Mouse (Mus musculus) urinary bladder, postnatal 36 days (tissue): ENCODE data around the gene Dnaaf2.
"Not testable (repeated sequence)": the region's sequence is repeated elsewhere in the genome, so short reads cannot be mapped to it uniquely, and the experiment has no call there.

ENCODE experiments used
- DNase-seq, 2 experiments: peaks; one replicate each; pipeline ENCODE4 v3.0.0; 2022; ENCODE audit warnings: low spot score in 2 of 2, mixed read lengths in 1 of 2

Gene Dnaaf2

DNA sequence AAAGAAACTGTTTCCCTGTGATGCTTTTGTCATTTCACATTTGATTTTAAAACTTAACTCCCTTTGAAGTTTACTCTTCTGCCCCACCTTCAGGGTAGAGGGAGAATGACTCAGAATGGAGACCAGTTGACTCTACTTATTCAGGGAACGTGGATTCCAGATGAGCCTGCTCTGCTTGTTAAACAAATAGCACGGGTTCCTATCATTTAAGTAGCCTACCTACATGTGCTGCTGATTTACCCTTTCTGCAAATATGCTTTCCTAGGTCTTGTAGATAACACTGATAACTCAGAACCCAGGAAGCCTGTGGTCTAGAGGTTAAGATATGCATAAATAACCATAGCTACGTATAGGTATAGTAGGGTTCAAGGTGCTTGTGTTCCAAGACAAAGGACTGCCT, 33.3 kb downstream of the Dnaaf2 start:
- no peak for DNase-seq

DNA sequence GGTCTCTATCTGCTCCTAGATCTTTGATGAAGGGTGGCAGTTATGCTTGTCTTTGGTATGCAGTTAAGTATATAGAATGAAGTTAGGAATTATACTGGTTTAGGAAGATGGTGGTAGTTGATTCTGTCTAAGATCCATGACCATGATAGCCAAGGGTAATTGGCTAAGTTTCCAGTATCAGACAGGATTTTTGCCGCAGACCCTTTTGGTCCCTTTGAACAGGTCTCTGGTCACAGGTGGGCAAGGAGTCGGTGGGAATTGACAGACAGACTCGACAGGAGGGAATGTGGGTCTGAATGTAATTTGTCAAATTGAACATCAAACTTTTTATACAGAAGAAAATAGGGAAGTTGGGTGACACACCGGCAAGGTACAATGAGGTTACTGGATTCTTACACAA, 34.6 kb downstream of the Dnaaf2 start:
- not testable (repeated sequence) for DNase-seq

DNA sequence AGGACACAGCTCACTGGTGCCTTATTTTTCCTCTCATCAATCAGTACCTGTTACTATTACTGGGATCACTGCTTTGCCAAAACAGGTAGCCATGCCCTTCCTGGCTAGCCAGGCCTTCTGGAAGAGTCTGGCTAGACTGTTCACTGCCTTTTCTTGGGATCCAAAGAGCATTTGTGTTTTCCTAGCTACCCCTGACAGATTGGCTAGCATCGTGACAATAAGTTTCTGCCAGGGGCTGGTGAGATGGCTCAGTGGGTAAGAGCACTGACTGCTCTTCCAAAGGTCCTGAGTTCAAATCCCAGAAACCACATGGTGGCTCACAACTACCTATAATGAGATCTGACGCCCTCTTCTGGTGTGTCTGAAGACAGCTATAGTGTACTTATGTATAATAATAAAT, 37.6 kb downstream of the Dnaaf2 start:
- not testable (repeated sequence) for DNase-seq

DNA sequence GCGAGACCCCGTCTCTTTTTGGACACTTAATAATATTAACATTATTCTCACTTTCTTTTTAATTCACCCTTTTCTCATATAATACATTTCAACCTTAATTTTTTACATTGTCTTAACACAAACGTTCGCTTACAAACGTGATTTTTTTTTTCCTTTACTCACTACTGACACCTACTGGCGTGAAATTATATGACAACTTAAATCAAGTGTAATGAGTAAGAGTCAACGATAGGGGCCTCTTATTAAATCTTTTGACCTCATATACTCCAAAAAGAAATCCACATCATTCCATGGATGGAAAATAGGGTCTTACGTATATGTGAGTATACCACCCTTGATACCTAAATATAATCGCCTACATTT, 38.7 kb downstream of the Dnaaf2 start:
- DNase-seq = no peak

DNA sequence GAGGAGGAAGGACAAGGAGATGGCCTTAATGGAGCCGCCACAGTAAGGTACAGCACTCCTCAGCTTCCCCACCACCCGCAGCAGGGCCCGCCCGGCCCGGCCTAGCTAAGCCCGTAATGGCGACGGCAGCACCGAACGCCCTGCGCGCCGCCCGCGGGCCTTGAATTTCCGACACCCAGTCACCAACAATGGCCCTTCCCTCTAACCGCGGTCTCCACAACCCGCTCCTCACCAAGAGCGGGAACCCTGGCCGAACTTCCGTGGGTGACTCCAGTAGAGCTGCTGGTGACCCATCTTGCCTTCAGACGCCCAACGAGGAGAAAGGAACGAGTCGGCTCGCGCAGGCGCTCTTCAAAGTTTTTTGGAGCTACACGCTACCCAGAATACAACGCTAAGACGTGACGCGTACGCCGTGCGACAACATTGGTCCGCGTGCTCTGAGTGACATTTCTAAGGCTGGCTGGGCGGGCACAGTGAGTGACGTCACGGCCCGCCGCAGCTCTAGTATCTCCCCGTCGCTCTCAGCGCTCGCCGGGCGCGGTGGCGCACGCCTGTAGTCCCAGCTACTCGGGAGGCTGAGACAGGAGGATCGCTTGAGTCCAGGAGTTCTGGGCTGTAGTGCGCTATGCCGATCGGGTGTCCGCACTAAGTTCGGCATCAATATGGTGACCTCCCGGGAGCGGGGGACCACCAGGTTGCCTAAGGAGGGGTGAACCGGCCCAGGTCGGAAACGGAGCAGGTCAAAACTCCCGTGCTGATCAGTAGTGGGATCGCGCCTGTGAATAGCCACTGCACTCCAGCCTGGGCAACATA, 39.3 kb downstream of the Dnaaf2 start, which contains the start of gene Rps29:
Gene Rps29 (minus strand): TSS at position 422 of the 813 bp plus-strand sequence.
- DNase-seq = peak; percentile 93 to 97

DNA sequence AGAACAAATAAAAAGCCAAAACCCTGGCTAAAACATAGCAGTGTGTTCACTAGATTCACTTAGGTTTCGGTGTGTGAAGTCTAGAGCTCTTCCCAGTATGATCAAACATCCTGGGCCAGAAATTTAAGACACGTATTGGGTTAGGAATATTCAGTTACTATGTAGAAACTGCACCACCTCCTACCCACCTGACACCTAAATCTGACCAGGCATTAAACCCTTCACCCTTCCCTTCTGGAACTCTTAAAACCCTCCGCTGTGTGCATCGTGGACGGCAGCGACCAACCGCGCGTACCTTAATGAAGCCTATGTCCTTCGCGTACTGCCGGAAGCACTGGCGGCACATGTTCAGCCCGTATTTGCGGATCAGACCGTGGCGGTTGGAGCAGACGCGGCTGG, 39.9 kb downstream of the Dnaaf2 start:
- DNase-seq = no peak

DNA sequence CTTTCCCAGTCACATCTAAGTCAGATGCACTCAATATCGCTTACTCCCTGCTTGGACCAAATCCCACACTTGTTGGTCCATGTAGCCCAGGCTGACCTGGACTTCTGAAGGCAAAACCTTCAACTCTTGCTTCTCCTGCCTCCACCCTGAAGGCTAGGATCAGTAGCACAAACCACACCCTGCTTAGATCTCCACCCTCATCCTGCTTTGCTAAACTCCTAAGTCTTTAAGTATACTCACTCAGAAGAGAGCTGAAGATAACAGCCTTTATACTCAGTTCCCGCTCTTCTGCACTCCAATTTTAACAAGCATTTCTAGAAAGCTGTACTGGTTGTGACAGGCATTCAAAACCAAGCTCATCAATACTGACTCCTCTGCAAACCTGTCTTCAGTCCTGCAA, 41.1 kb downstream of the Dnaaf2 start:
- DNase-seq = no peak

DNA sequence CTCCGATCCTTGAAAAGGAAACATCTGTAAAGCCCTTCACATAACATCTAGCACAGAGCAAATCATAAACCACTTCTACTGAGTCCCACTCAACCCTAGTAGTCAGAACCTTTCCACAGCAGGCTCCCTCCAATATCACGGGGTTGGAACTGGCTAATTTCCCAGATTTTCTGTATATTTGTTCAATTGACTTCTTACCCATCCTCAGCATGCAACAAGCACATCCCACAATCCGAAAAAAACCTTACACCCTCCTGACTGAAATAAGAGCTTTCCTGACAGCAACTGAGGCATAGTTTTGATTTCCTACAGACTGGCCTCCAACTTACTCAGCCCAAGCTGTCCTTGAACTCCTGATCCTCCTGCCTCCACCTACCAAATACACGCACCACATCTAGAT, 41.8 kb downstream of the Dnaaf2 start:
- no peak for DNase-seq

DNA sequence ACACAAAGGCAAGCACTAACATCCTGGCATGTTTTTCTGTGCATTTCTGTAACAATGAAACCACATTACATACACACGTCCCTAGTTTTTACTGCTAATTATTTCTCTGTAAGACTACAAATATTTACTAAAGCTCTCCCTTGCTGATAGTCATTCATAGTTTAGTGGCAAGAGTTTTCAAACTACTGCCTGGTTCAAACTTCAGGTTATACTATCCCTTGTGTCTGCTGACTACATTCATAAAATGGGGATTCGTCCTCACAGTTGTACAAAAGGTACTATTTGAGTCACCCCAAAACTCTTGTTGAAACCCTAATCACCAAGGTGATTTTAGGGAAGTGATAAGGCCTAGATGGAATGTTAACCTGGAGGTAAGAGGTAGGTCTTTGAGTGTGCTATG, 42.3 kb downstream of the Dnaaf2 start:
- DNase-seq = no peak

DNA sequence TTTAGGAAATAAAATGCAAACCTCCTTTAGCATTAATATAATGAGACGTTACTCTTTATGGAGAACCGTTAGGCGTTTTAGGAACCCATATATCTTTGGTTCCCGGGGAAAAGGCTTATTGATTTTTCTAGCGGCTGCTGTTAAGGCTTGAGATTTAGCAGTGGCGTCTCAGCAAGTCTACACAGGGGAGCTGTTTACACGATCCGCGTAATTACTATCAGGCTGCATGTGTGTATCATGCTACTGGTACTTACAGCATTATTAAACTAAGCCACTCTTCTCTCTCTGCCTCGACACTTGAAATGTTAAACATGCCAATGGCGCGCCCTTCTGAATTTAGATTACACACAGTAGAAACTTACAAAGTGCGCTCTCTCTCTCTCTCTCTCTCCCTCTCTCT, 48.2 kb downstream of the Dnaaf2 start:
- no peak for DNase-seq

DNA sequence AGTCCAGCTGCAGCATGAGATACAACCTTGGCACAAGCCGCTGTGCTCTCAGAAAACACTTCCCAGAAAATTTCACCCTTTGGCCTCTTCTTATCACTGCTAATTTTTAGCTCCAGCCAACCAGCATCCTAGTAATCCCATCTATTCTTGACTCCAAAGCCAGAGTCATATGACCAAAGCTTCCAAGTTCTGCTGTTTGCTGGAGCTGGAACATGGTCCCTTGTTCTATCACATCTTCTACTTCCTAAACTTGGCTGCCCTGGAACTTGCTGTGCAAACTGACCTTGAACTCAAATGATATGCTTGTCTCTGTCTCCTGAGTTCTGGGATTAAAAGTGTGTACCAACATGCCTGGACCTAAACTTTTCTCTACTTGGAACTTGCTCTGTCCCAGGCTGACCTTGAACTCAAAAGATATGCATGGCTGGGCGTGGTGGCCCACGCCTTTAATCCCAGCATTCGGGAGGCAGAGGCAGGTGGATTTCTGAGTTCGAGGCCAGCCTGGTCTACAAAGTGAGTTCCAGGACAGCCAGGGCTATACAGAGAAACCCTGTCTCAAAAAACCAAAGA, 51.0 kb downstream of the Dnaaf2 start:
- no peak for DNase-seq

DNA sequence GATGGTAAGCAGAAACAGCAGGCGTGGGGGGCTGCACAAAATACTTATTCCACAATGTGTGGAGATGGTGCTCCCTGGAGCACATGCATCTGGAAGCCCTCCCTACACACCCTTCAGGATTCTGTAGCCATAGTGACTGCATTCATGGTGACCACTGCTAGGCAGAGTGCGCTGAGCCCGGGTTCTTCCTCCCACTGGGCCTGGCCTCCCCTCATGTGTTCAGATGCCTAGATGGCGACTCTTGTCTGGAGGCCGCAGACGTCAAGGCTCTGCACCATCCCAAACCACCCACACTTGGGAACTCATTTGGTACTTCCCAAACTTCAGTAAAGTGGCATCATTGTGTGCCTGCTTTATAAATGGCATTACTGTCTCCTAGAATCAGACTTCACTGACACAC, 54.8 kb downstream of the Dnaaf2 start:
- DNase-seq = no peak

DNA sequence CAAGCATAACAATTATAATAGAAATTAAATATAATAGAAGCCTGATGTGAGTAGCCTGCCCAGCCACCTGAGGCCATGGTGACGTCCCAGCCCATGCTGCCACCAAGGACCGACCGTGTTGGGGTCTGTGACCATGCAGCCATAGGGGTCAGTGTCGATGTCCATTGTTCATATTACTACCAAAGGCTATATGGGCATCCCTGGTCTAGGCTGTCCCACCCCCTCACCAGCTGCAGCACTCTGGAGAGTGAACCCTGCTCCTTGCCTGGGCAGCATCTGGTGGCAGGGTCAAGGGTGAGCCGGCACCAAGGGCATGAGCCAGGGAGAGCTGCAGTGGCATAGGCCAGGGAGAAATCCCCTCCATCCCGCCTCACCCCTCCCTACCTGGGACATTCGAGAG, 58.4 kb downstream of the Dnaaf2 start:
- DNase-seq = no peak

DNA sequence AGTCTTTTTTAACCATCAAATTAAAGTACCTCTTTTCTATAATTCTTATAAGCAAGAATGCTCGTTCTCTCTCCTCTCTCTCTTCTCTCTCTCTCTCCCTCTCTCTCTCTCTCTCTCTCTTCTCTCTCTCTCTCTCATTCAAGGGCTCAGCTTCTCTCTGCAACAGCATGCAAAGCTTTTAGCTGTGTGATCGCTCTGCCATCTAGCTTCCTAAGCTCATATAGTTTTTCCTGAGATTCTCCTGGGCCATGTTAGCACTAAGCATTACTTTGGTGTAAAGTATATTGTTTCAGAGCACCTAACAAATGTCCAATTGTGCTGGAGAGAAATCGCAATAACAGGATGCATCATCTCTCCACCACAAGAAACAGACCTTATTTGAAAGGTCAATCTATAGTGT, 59.0 kb downstream of the Dnaaf2 start:
- no peak for DNase-seq
